Mouse (Mus musculus): ENCODE results near the gene Cldn14.

Cldn14 gene

DNA sequence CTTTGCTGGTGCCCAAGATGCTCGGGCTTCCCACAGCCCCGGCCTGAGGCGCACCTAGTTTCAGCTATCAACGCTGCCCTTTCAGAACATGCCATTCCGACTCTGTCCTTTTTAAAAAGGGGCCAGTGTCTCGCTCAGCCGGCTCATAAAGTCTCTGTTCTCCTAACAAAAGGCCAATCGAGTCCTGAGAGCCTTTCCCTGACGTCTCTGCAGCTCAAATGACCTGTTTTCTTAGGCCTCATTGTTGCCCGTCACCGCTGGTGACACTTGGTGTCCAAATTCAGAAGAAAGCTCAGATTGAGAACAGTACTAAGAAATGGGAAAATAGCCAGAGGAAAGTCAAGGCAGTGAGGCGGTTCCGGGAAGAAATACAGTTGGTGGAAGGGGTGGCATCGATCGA lies at the start of gene Cldn14:
Gene Cldn14, minus strand, starts transcription at position 101 of the 400 bp plus-strand sequence.
- Histone ChIP-seq H3K27me3 (ENCODE audit: insufficient read depth, low read length) (no peaks in the 10 kb centered on the region), H3K4me3 (replicated peaks; ENCODE audit: low read length) (peak within 1 kb of the TSS; percentile 62), H3K9me3 (ENCODE audit: low read length) (no peaks in the 10 kb centered on the region), H3K4me1 (replicated peaks; ENCODE audit: low read depth, low read length) (peaks cover 97% of the 10 kb centered on the region), H3K36me3 (ENCODE audit: insufficient read depth, low read length) (peaks cover 3% of the 10 kb centered on the region; the same call in 1 of the 2 replicates)
- no peak for TF ChIP-seq NANOG (IDR thresholded peaks at IDR 0.05; ENCODE audit: borderline replicate concordance, low read length)
- TF ChIP-seq CTCF (conservative IDR thresholded peaks at IDR 0.05; ENCODE audit: low read length) = no peak
- no peak for TF ChIP-seq POU5F1 (IDR thresholded peaks at IDR 0.05; ENCODE audit: borderline replicate concordance, low read length)

DNA sequence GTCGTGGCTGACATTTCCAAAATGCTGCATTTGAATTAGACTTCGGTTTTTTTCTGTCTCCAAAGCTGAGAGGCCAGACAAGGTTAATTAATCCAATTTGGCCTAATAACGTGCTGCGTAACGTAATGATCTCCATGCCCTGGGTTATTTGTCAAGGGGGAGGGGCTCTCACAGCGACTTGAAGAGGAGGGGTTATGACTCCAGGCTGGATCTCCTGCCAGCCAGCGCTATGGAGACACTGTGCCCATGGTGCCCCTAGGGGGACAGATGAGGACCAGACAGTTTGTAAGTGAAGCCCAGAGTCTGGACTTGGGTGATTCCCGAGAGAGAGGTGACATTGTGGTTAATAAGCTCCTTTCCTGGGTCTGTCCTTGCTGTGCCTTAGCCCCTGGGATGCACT lies 46.9 kb upstream of the Cldn14 start:
- H3K9me3 ChIP-seq (ENCODE audit: low read length) = no peaks in the 10 kb centered on the region
- H3K4me3 ChIP-seq (replicated peaks; ENCODE audit: low read length) = no peak overlapping the region
- H3K36me3 ChIP-seq (ENCODE audit: insufficient read depth, low read length) = no peaks in the 10 kb centered on the region
- H3K4me1 ChIP-seq (replicated peaks; ENCODE audit: low read depth, low read length) = peaks cover 24% of the 10 kb centered on the region
- no peak for TF ChIP-seq NANOG (IDR thresholded peaks at IDR 0.05; ENCODE audit: borderline replicate concordance, low read length)
- H3K27me3 ChIP-seq (ENCODE audit: insufficient read depth, low read length) = no peaks in the 10 kb centered on the region

DNA sequence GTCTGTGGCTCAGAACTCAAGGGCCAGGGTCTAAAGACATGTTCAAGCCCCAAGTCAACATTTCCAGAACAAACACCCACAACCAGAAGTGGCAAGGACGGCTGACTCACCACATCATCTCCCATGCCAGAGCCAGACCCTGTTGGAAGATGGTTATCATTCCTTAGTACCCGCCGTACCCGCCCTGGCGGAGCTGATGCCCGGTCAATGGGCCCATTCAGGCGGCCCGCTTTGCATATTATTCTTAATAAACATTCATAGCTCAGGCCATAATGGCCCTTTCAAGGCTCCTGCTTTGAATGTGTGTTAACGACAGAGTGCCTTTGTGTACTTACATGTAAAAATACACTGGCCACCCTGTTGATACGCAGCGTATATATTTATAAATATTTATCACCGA lies 46.5 kb upstream of the Cldn14 start:
- Histone ChIP-seq H3K9me3 (ENCODE audit: low read length) (no peaks in the 10 kb centered on the region), H3K4me1 (replicated peaks; ENCODE audit: low read depth, low read length) (peaks cover 20% of the 10 kb centered on the region), H3K4me3 (replicated peaks; ENCODE audit: low read length) (peak overlapping the region; percentile 26; the same call in 1 of the 2 replicates), H3K27me3 (ENCODE audit: insufficient read depth, low read length) (no peaks in the 10 kb centered on the region), H3K36me3 (ENCODE audit: insufficient read depth, low read length) (no peaks in the 10 kb centered on the region)
- TF ChIP-seq CTCF (conservative IDR thresholded peaks at IDR 0.05; ENCODE audit: low read length) = no peak
- no peak for TF ChIP-seq NANOG (IDR thresholded peaks at IDR 0.05; ENCODE audit: borderline replicate concordance, low read length)
- no peak for TF ChIP-seq POU5F1 (IDR thresholded peaks at IDR 0.05; ENCODE audit: borderline replicate concordance, low read length)

DNA sequence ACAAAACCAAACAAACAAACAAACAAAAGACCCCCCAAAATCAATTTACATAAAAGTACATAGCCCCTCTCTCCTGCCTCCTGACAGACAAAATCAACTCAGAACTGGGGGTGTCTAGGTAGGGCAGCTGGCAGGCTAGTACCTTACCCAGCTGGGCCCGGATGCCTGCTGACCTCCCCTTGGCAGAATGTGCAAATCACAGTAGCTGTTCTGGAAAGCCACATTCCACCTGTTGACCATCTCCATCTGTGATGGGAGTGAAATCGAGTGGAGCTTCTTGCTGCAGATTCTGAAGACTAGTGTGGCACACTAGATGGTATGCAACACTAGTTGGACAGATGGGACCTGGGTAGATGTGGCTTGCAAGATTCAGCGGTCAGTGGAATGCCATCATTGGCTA lies 41.7 kb upstream of the Cldn14 start:
- H3K27me3 ChIP-seq (ENCODE audit: insufficient read depth, low read length) = no peaks in the 10 kb centered on the region
- no peaks in the 10 kb centered on the region for H3K36me3 ChIP-seq (ENCODE audit: insufficient read depth, low read length)
- TF ChIP-seq NANOG (IDR thresholded peaks at IDR 0.05; ENCODE audit: borderline replicate concordance, low read length) = no peak
- no peak for TF ChIP-seq POU5F1 (IDR thresholded peaks at IDR 0.05; ENCODE audit: borderline replicate concordance, low read length)
- no peak for TF ChIP-seq CTCF (conservative IDR thresholded peaks at IDR 0.05; ENCODE audit: low read length)

DNA sequence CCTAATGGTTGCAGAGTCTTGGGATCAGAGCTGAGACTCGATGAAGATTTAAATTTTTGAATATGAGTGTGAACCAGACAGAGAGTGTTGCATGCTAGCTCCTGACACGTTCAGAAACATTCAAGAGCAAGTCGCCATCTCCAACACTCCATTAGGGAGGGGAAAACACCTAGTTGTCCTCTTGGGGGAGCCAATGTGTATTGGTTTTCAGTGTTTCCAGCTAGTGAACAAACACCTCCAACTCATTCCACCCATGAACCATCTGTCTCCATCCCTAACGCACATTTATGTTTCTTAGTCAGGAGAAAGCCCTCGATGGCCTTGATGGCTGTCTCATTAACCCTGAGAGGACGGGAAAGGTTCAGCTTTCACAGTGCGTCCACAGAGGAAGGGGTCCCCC lies 36.4 kb upstream of the Cldn14 start:
- no peak for TF ChIP-seq POU5F1 (IDR thresholded peaks at IDR 0.05; ENCODE audit: borderline replicate concordance, low read length)
- Histone ChIP-seq H3K9me3 (ENCODE audit: low read length) (peaks cover 7% of the 10 kb centered on the region; the same call in 1 of the 2 replicates), H3K27me3 (ENCODE audit: insufficient read depth, low read length) (no peaks in the 10 kb centered on the region), H3K4me3 (replicated peaks; ENCODE audit: low read length) (no peak overlapping the region), H3K36me3 (ENCODE audit: insufficient read depth, low read length) (no peaks in the 10 kb centered on the region), H3K4me1 (replicated peaks; ENCODE audit: low read depth, low read length) (peaks cover 4% of the 10 kb centered on the region; the same call in 1 of the 2 replicates)

More for the DNA sequence above, 41.7 kb upstream of the Cldn14 start:
- Histone ChIP-seq H3K4me1 (replicated peaks; ENCODE audit: low read depth, low read length) (0 out of 2 replicates have a peak, but pooled peaks cover 3% of the 10 kb centered on the region), H3K9me3 (ENCODE audit: low read length) (0 out of 2 replicates have a peak, but pooled peaks cover 3% of the 10 kb centered on the region), H3K4me3 (replicated peaks; ENCODE audit: low read length) (no peak overlapping the region)

DNA sequence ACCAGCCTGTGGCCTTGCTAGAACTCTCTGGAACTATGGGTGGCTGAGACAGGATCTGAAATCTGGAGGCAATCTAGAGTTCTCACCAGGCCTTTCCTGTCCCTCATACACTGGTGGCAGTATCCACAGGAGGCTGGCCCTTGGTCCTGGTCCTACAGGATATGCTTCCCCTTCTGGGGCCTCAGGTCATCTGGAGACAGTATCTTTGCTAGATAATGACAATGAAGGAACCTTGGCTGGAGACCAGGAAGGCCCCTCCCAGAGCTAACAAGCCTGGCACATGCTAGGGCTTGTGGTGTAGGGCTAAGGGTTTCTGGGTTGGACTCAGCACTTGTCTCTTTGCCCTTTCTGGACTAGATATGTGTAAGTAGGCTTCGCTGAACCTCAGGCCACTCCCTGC lies 35.2 kb upstream of the Cldn14 start:
- no peak overlapping the region for H3K4me3 ChIP-seq (replicated peaks; ENCODE audit: low read length)
- H3K9me3 ChIP-seq (ENCODE audit: low read length) = peaks cover 4% of the 10 kb centered on the region; the same call in 1 of the 2 replicates
- peaks cover 6% of the 10 kb centered on the region for H3K4me1 ChIP-seq (replicated peaks; ENCODE audit: low read depth, low read length)
- H3K36me3 ChIP-seq (ENCODE audit: insufficient read depth, low read length) = no peaks in the 10 kb centered on the region
- no peak for TF ChIP-seq NANOG (IDR thresholded peaks at IDR 0.05; ENCODE audit: borderline replicate concordance, low read length)
- TF ChIP-seq POU5F1 (IDR thresholded peaks at IDR 0.05; ENCODE audit: borderline replicate concordance, low read length) = no peak
- TF ChIP-seq CTCF (conservative IDR thresholded peaks at IDR 0.05; ENCODE audit: low read length) = no peak
- H3K27me3 ChIP-seq (ENCODE audit: insufficient read depth, low read length) = no peaks in the 10 kb centered on the region

DNA sequence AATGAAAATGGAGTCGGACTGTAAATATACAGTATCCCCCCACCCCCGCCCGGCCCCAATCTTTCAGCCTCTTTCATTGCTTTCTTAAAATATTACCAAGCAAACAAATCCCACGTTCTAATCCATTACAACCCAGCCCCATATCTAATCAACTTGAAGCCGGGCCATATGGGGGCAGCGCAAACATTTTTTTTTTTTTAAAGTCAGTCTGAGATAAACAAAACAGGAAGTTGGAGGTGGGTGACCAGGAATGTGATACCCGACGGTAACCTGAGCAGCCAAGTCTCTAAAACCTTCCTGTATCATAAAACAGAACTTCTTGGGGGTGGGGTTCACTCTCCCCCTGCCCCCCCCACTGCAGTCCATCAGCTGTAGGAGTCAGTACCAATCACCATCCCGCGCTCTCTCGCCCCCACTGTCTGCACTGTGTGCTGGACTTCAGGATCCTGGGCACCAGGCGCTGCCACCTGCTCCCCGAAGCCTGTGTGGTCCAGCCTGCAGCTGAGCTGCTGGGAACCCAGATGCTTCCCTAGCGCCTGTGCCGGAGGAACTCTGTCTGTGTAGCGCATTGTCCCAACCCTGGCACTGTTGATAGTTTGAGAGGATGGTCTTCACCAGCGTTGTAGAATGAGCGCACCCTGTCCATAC lies 32.6 kb upstream of the Cldn14 start:
- peaks cover 4% of the 10 kb centered on the region; the same call in 1 of the 2 replicates for H3K9me3 ChIP-seq (ENCODE audit: low read length)
- H3K4me3 ChIP-seq (replicated peaks; ENCODE audit: low read length) = 0 out of 2 replicates have a peak overlapping the region, but pooled peaks have one; percentile 23
- peaks cover 28% of the 10 kb centered on the region for H3K4me1 ChIP-seq (replicated peaks; ENCODE audit: low read depth, low read length)
- no peaks in the 10 kb centered on the region for H3K36me3 ChIP-seq (ENCODE audit: insufficient read depth, low read length)
- no peak for TF ChIP-seq CTCF (conservative IDR thresholded peaks at IDR 0.05; ENCODE audit: low read length)
- no peak for TF ChIP-seq POU5F1 (IDR thresholded peaks at IDR 0.05; ENCODE audit: borderline replicate concordance, low read length)
- TF ChIP-seq NANOG (IDR thresholded peaks at IDR 0.05; ENCODE audit: borderline replicate concordance, low read length) = no peak
- no peaks in the 10 kb centered on the region for H3K27me3 ChIP-seq (ENCODE audit: insufficient read depth, low read length)

DNA sequence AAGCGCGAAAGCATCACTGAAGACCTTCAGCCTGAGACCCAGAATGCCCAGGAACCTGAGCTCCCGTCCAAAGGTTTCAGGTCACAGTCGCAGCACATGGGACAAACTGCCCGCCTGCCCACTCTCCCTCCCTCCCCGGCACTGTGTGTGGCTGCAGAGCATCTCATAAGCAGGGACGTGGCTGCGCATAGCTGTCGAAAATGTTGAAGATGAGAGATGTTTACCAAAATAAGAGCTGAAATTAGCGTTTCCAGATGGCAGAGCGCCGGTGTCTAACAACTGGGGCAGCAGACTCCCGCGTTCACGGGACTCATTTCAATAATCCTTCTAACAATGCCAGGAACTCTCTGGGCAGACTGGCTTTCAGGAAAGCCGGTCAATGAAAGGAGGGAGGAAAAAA lies 31.8 kb upstream of the Cldn14 start:
- peaks cover 4% of the 10 kb centered on the region; the same call in 1 of the 2 replicates for H3K9me3 ChIP-seq (ENCODE audit: low read length)
- no peaks in the 10 kb centered on the region for H3K36me3 ChIP-seq (ENCODE audit: insufficient read depth, low read length)
- no peak overlapping the region for H3K4me3 ChIP-seq (replicated peaks; ENCODE audit: low read length)
- peaks cover 28% of the 10 kb centered on the region for H3K4me1 ChIP-seq (replicated peaks; ENCODE audit: low read depth, low read length)
- no peaks in the 10 kb centered on the region for H3K27me3 ChIP-seq (ENCODE audit: insufficient read depth, low read length)
- TF ChIP-seq NANOG (IDR thresholded peaks at IDR 0.05; ENCODE audit: borderline replicate concordance, low read length) (no peak), POU5F1 (IDR thresholded peaks at IDR 0.05; ENCODE audit: borderline replicate concordance, low read length) (no peak)

DNA sequence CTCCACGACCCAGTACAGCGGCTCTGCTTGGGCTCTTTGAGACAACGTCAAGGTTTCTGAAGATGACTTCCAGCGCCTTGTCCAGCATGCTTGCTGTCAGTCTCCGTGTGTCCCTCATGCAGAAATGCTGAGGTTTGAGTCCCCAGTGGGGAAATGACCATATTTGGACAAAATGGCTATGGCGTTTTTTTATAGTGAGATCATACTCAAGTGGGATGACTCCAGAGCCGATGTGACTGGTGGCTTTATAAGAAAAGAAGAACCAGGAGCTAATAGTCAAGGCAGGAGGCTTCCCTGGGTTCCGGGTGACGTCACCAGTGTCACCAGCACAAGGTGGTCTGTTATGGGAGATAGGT lies 30.3 kb upstream of the Cldn14 start:
- H3K4me3 ChIP-seq (replicated peaks; ENCODE audit: low read length) = peak overlapping the region; percentile 35; the same call in 1 of the 2 replicates
- peaks cover 28% of the 10 kb centered on the region for H3K4me1 ChIP-seq (replicated peaks; ENCODE audit: low read depth, low read length)
- TF ChIP-seq NANOG (IDR thresholded peaks at IDR 0.05; ENCODE audit: borderline replicate concordance, low read length) (no peak), CTCF (conservative IDR thresholded peaks at IDR 0.05; ENCODE audit: low read length) (no peak), POU5F1 (IDR thresholded peaks at IDR 0.05; ENCODE audit: borderline replicate concordance, low read length) (no peak)
- no peaks in the 10 kb centered on the region for H3K36me3 ChIP-seq (ENCODE audit: insufficient read depth, low read length)
- peaks cover 4% of the 10 kb centered on the region; the same call in 1 of the 2 replicates for H3K9me3 ChIP-seq (ENCODE audit: low read length)
- no peaks in the 10 kb centered on the region for H3K27me3 ChIP-seq (ENCODE audit: insufficient read depth, low read length)

Data from E14TG2a.4 (cell line).